Mouse (Mus musculus): Measurements from ENCODE around the gene Thbs2. TPM values are rescaled to one million over a fixed set of nuclear protein-coding genes. Genes with fewer than 3 reads are reported as not detected.
"Not testable (repeated sequence)": the region's sequence is repeated elsewhere in the genome, so short reads cannot be mapped to it uniquely, and the experiment has no call there.

Thbs2 gene
- polyA plus RNA-seq, 1 experiment from 2014 or later: 1.1 TPM

DNA sequence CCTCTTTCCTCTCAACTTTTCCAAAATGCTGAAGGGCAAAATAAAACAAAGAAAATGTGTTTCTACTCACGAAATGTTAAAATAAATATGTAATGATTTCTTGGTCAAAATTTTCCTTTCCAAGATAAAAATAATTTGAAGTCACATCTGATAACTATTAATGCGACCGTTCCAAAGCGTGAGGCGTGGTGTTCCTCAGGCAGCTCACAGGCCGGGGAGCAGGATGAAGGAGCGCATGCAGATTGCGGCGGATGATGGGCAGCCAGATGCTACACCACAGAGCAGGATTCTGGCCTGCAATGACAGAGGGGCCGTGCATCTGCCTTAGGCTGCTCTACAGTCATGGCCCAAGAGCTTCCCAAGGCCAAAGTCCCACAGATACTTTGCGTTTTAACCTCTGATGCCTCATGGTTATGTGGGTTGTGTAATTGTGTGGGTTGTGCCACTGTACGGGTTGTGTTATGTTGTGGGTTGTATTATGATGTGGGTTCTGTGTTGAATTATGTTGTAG is 66.2 kb downstream of the Thbs2 start:
- Histone ChIP-seq H3K9me3 (replicated peaks) (no peaks in the 10 kb centered on the region), H3K4me3 (replicated peaks) (no peak overlapping the region), H3K27me3 (no peaks in the 10 kb centered on the region), H3K4me1 (replicated peaks) (no peaks in the 10 kb centered on the region), H3K36me3 (no peaks in the 10 kb centered on the region), H3K9ac (no peak overlapping the region), H3K27ac (no peak overlapping the region), H3K4me2 (no peak overlapping the region)
- DNase-seq: no peak
- ATAC-seq (ENCODE audit: low read depth): no peak
- WGBS (ENCODE audit: insufficient replicate concordance): 73% methylated on average over 12 of the region's 12 CpGs

DNA sequence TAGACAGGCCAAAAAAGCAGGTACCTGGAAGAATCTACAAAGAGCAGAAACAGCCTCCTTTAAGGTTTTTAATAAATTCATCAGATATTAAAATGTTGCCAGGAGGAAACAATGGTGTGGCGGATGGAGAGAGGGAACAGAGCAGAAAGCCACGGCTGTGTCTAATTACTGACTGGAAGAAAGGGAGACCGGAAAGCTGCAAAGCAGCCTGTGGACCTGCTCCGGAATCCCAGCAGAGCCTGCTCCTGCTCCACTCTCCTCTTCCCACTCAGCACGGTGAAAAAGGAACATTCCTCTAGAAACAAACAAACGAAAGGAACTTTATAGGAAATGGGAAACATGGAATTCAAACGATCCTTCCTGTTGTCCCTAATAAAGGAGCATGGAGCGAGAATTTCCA is 69.6 kb downstream of the Thbs2 start:
- WGBS (ENCODE audit: insufficient replicate concordance): 59% methylated on average over 8 of the region's 8 CpGs
- H3K4me3 ChIP-seq (replicated peaks): no peak overlapping the region
- no peaks in the 10 kb centered on the region for H3K4me1 ChIP-seq (replicated peaks)
- no peak overlapping the region for H3K9ac ChIP-seq
- H3K36me3 ChIP-seq: no peaks in the 10 kb centered on the region
- H3K9me3 ChIP-seq (replicated peaks): no peaks in the 10 kb centered on the region
- no peak overlapping the region for H3K27ac ChIP-seq
- ATAC-seq (ENCODE audit: low read depth) (no peak), DNase-seq (no peak)
- H3K27me3 ChIP-seq: no peaks in the 10 kb centered on the region
- no peak overlapping the region for H3K4me2 ChIP-seq

DNA sequence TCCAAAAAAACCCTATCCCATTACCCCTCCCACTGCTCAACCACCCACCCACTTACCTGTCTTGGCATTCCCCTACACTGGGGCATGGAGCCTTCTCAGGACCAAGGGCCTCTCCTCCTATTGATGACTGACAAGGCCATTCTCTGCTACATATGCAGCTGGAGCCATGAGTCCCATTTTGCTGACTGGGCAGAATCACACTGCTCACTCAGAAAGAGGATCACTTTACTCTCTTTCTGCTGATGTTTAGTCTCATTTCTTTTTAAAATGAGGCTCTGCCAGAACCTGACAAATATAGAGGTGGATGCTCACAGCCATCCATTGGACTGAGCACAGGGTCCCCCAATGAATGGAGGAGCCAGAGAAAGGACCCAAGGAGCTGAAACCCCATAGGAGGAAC is 73.0 kb downstream of the Thbs2 start:
- not testable (repeated sequence) for H3K27ac ChIP-seq; H3K4me2 ChIP-seq; H3K4me3 ChIP-seq (replicated peaks); DNase-seq; H3K27me3 ChIP-seq; H3K36me3 ChIP-seq; H3K9me3 ChIP-seq (replicated peaks); ATAC-seq (ENCODE audit: low read depth); H3K9ac ChIP-seq; H3K4me1 ChIP-seq (replicated peaks)

DNA sequence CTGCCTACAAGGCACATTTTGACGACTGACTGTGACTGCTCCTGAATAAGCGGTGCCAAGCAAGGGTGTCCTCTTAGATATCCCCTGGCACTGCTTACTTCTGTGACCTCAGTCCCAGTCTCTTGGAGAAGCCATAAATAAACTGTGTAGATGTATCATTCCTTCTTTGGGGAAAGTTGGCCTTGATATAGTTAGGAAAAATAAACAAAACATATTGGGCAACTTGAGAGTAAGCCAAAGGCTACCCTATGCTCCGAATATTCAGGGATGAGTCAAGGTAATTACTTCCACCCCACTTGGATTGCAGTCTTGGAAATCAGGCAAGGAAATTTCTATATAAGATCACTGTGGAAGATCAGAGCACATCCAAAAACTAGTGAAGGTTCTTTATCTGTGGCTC is 74.0 kb downstream of the Thbs2 start:
- H3K9me3 ChIP-seq (replicated peaks): no peaks in the 10 kb centered on the region
- ATAC-seq (ENCODE audit: low read depth): no peak
- 62% methylated on average over 3 of the region's 3 CpGs for WGBS (ENCODE audit: insufficient replicate concordance)
- no peak overlapping the region for H3K27ac ChIP-seq
- H3K4me3 ChIP-seq (replicated peaks): no peak overlapping the region
- no peak overlapping the region for H3K4me2 ChIP-seq
- H3K9ac ChIP-seq: no peak overlapping the region
- H3K27me3 ChIP-seq: no peaks in the 10 kb centered on the region
- no peaks in the 10 kb centered on the region for H3K4me1 ChIP-seq (replicated peaks)
- H3K36me3 ChIP-seq: no peaks in the 10 kb centered on the region
- DNase-seq: no peak

DNA sequence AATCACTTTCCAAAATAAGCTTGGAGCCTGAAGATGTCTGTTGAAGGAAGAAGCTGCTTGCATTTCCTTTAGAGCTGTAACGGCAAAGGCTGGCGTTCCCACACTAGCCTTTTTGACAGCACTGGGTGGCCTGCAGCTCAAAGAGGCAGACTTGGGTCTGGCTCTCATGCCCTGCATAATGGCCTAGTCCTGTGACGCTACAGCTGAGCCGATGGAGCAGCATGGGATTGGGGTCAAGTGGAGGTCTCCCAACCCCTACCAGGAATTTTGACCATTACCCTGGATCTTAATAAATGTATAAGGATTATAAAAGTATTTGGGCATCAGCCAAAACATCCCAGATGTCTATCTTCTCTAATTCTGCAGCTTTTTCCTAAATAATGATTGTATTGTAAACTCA is 75.0 kb downstream of the Thbs2 start:
- no peaks in the 10 kb centered on the region for H3K27me3 ChIP-seq
- 68% methylated on average over 4 of the region's 4 CpGs for WGBS (ENCODE audit: insufficient replicate concordance)
- no peak for ATAC-seq (ENCODE audit: low read depth)

More for the DNA sequence above, 75.0 kb downstream of the Thbs2 start:
- Histone ChIP-seq H3K36me3 (no peaks in the 10 kb centered on the region), H3K9ac (no peak overlapping the region), H3K4me2 (no peak overlapping the region), H3K4me1 (replicated peaks) (no peaks in the 10 kb centered on the region), H3K27ac (no peak overlapping the region), H3K4me3 (replicated peaks) (no peak overlapping the region), H3K9me3 (replicated peaks) (no peaks in the 10 kb centered on the region)
- no peak for DNase-seq

Other genes with a start within 250 kb of the Thbs2 start
- 1.3 and 1.7 TPM in 2 replicates for gene Wdr27, start 248.9 kb upstream of the Thbs2 start, polyA plus RNA-seq (2015; fragmentation: Nextera tagmentation; extraction: Ambion mirVana)
- 11.2 and 14.4 TPM in 2 replicates for gene 1600012H06Rik, start 248.9 kb upstream of the Thbs2 start, polyA plus RNA-seq (2015; fragmentation: Nextera tagmentation; extraction: Ambion mirVana)